In genomic region chr5:121714331-121714730, GRCm38 (mm10) we compare ENCODE assay signal across 8 mouse cellular contexts. TPM values are rescaled to one million over a fixed set of nuclear protein-coding genes. Genes with fewer than 3 reads are reported as not detected.
DNase-seq lines count a peak whose midpoint lies in the region; ATAC-seq lines count a peak whose summit lies in the region.

No protein-coding gene starts in this region.

- no peaks in the 10 kb centered on the region for H3K9me3 ChIP-seq in heart, embryonic 14.5 days (ENCODE audit: control insufficient read depth, low read length)
- no peaks in the 10 kb centered on the region for H3K9me3 ChIP-seq in embryonic facial prominence, embryonic 10.5 days
- H3K9me3 ChIP-seq in intestine, embryonic 15.5 days: no peaks in the 10 kb centered on the region; the same call in 1 of the 2 replicates

- H3K4me3 ChIP-seq in heart, embryonic 14.5 days (ENCODE audit: control insufficient read depth in 1 of 2, insufficient read depth in 1 of 2, low read depth in 1 of 2, low read length in 2 of 2): peak overlapping the region in 1 of 2 experiments; percentile 11; a peak in 1 of 4 replicates
- H3K4me3 ChIP-seq in embryonic facial prominence, embryonic 10.5 days: peak overlapping the region; percentile 78
- 0 out of 2 replicates have a peak overlapping the region, but pooled peaks have one; percentile 99 for H3K4me3 ChIP-seq in intestine, embryonic 15.5 days (replicated peaks)

- no peak for ATAC-seq in heart, embryonic 14.5 days (ENCODE audit: insufficient number of reproducible peaks, insufficient read depth, low FRiP score, low read depth)
- no peak for ATAC-seq in intestine, embryonic 15.5 days

- H3K27ac ChIP-seq in heart, embryonic 14.5 days (replicated peaks in 1 of 2; ENCODE audit: control insufficient read depth in 1 of 2, insufficient read depth in 1 of 2, low read depth in 2 of 2, low read length in 2 of 2): 0 out of 4 replicates have a peak overlapping the region, but pooled peaks of 1 of the 2 experiments have one; percentile 24
- H3K27ac ChIP-seq in embryonic facial prominence, embryonic 10.5 days (replicated peaks): no peak overlapping the region
- no peak overlapping the region for H3K27ac ChIP-seq in intestine, embryonic 15.5 days

- H3K4me1 ChIP-seq in heart, embryonic 14.5 days (ENCODE audit: control insufficient read depth in 2 of 2, insufficient read depth in 2 of 2, low read length in 2 of 2): peaks cover 11 to 45% of the 10 kb centered on the region in 2 experiments
- H3K4me1 ChIP-seq in embryonic facial prominence, embryonic 10.5 days: peaks cover 45% of the 10 kb centered on the region
- peaks cover 26% of the 10 kb centered on the region for H3K4me1 ChIP-seq in intestine, embryonic 15.5 days (replicated peaks)

- peak overlapping the region; percentile 93 for H3K9ac ChIP-seq in heart, embryonic 14.5 days (ENCODE audit: low read length)
- no peak overlapping the region for H3K9ac ChIP-seq in intestine, embryonic 15.5 days

- H3K4me2 ChIP-seq in heart, embryonic 14.5 days (ENCODE audit: low read length): peak overlapping the region; percentile 86
- H3K4me2 ChIP-seq in intestine, embryonic 15.5 days (replicated peaks): peak overlapping the region; percentile 70

- no peaks in the 10 kb centered on the region for H3K27me3 ChIP-seq in heart, embryonic 14.5 days (ENCODE audit: control insufficient read depth, insufficient read depth, low read length)
- H3K27me3 ChIP-seq in embryonic facial prominence, embryonic 10.5 days (replicated peaks; ENCODE audit: low read depth, poor library complexity, severe bottlenecking): no peaks in the 10 kb centered on the region
- no peaks in the 10 kb centered on the region for H3K27me3 ChIP-seq in intestine, embryonic 15.5 days (replicated peaks)

- intact Hi-C loops in heart, postnatal 14 days (cut with DNase I): loop anchor here (5.0 kb wide), 1 partner anchor 128 kb away; no protein-coding TSS in a partner anchor

- no peak for DNase-seq in heart, postnatal 14 days
- DNase-seq in embryonic facial prominence, embryonic 10.5 days (ENCODE audit: low spot score): no peak
- DNase-seq in naive thymus-derived CD4-positive, alpha-beta T cell, adult 2 months (ENCODE audit: low read depth): peak; percentile 15
- no peak for DNase-seq in cerebellum, postnatal 10 days
- DNase-seq in cerebellum, adult 9-11 months: no peak
- DNase-seq in adrenal gland, postnatal 14 days: no peak

- 59% methylated on average over 1 of the region's 1 CpGs for WGBS in heart, embryonic 14.5 days
- WGBS in embryonic facial prominence, embryonic 10.5 days: 81% methylated on average over 1 of the region's 1 CpGs
- 80% methylated on average over 1 of the region's 1 CpGs for WGBS in intestine, embryonic 15.5 days

- H3K36me3 ChIP-seq in heart, embryonic 14.5 days (ENCODE audit: control insufficient read depth, insufficient read depth, low read length): peaks cover 13% of the 10 kb centered on the region
- H3K36me3 ChIP-seq in embryonic facial prominence, embryonic 10.5 days (replicated peaks): peaks cover 36% of the 10 kb centered on the region
- H3K36me3 ChIP-seq in intestine, embryonic 15.5 days: 0 out of 2 replicates have a peak, but pooled peaks cover 3% of the 10 kb centered on the region

RNA-seq across cellular contexts. Expression of gene Atxn2, which starts 3.2 kb away (rescaled TPM):
- 84.8 and 86.9 TPM in 2 replicates for polyA plus RNA-seq in heart, embryonic 14.5 days (2014; fragmentation: Nextera tagmentation; extraction: Ambion mirVana)
- 100 to 1,000 TPM; 155 to 169 TPM for total RNA-seq in heart, postnatal 14 days (2021)
- 44.5 and 44.9 TPM in 2 replicates for polyA plus RNA-seq in embryonic facial prominence, embryonic 10.5 days (2016; fragmentation: Nextera tagmentation; extraction: Ambion mirVana)
- polyA plus RNA-seq in intestine, embryonic 15.5 days (2015; fragmentation: Nextera tagmentation; extraction: Ambion mirVana): 56.7 and 59.0 TPM in 2 replicates
- total RNA-seq in adrenal gland, postnatal 14 days (2021): 170 and 187 TPM in 2 replicates

RNA-seq across cellular contexts. Expression of gene Brap, which starts 54.0 kb away (rescaled TPM):
- 26.6 and 26.9 TPM in 2 replicates for polyA plus RNA-seq in heart, embryonic 14.5 days (2014; fragmentation: Nextera tagmentation; extraction: Ambion mirVana)
- 10 to 100 TPM; 26.7 to 27.6 TPM for total RNA-seq in heart, postnatal 14 days (2021)
- polyA plus RNA-seq in embryonic facial prominence, embryonic 10.5 days (2016; fragmentation: Nextera tagmentation; extraction: Ambion mirVana): 41.9 and 44.5 TPM in 2 replicates
- polyA plus RNA-seq in intestine, embryonic 15.5 days (2015; fragmentation: Nextera tagmentation; extraction: Ambion mirVana): 31.7 and 34.0 TPM in 2 replicates
- total RNA-seq in adrenal gland, postnatal 14 days (2021): 55.0 and 57.1 TPM in 2 replicates

RNA-seq across cellular contexts. Expression of gene Acad10, which starts 54.0 kb away (rescaled TPM):
- polyA plus RNA-seq in heart, embryonic 14.5 days (2014; fragmentation: Nextera tagmentation; extraction: Ambion mirVana): 1.1 and 1.5 TPM in 2 replicates
- 10 to 100 TPM; 14.0 to 15.4 TPM for total RNA-seq in heart, postnatal 14 days (2021)
- 2.6 and 3.2 TPM in 2 replicates for polyA plus RNA-seq in embryonic facial prominence, embryonic 10.5 days (2016; fragmentation: Nextera tagmentation; extraction: Ambion mirVana)
- polyA plus RNA-seq in intestine, embryonic 15.5 days (2015; fragmentation: Nextera tagmentation; extraction: Ambion mirVana): 4.6 and 6.9 TPM in 2 replicates
- total RNA-seq in adrenal gland, postnatal 14 days (2021): 36.5 and 41.1 TPM in 2 replicates
